Mouse (Mus musculus): ENCODE data around the gene Tex46. TPM values are rescaled to one million over a fixed set of nuclear protein-coding genes. Genes with fewer than 3 reads are reported as not detected.

The Tex46 gene
- total RNA-seq, 4 experiments from 2014 or later = not detected

Small RNAs within 50 kb of the gene (microRNA-seq; reads per million reads assigned to microRNA genes)
- gene Gm22180 = not detected

Other genes with a start within 250 kb of the Tex46 start
- not detected for gene Htr1d, start 186.9 kb upstream of the Tex46 start, total RNA-seq (2022)
- gene 6030445D17Rik, start 148.2 kb upstream of the Tex46 start, total RNA-seq (2022) = under 1 TPM in 3 of 4 experiments, not detected in 1; 0.16 to 0.27 (median 0.27) TPM
- gene Luzp1, start 140.7 kb upstream of the Tex46 start, total RNA-seq (2022) = 10 to 100 TPM in 3 of 4 experiments, 1 to 10 TPM in 1; 8.6 to 15.2 (median 13.5) TPM
- gene Kdm1a, start 7.7 kb upstream of the Tex46 start, total RNA-seq (2022) = 10 to 100 TPM; 17.0 to 19.0 (median 17.8) TPM
- not detected for gene Lactbl1, start 12.2 kb downstream of the Tex46 start, total RNA-seq (2022)
- gene Ephb2, start 225.6 kb downstream of the Tex46 start, total RNA-seq (2022) = under 1 TPM in 3 of 4 experiments, not detected in 1; 0.24 to 0.75 (median 0.56) TPM